Mouse (Mus musculus): ENCODE data around the gene Fam168a. TPM values are rescaled to one million over a fixed set of nuclear protein-coding genes. Genes with fewer than 3 reads are reported as not detected.

Fam168a gene
- polyA plus RNA-seq, 1 experiment from 2014 or later = 94.4 TPM

GRCm38 (mm10) chr7:100862353-100862752 lies 155.9 kb downstream of the Fam168a start:
- 4% methylated on average over 4 of the region's 4 CpGs for WGBS
- Histone ChIP-seq H3K9me3 (no peaks in the 10 kb centered on the region), H3K4me1 (replicated peaks) (peaks cover 14% of the 10 kb centered on the region), H3K9ac (replicated peaks) (peak overlapping the region; percentile 79), H3K4me3 (replicated peaks) (peak overlapping the region; percentile 77), H3K27me3 (no peaks in the 10 kb centered on the region), H3K4me2 (replicated peaks) (peak overlapping the region; percentile 96), H3K36me3 (no peaks in the 10 kb centered on the region), H3K27ac (no peak overlapping the region)
- peak; percentile 5 for ATAC-seq

GRCm38 (mm10) chr7:100862828-100863638 lies 156.6 kb downstream of the Fam168a start, which contains the start of gene Relt:
Gene Relt (minus strand): TSS chr7:100863446.
- peaks cover 13% of the 10 kb centered on the region for H3K4me1 ChIP-seq (replicated peaks)
- peak within 1 kb of the TSS; percentile 84 for H3K27ac ChIP-seq
- no peaks in the 10 kb centered on the region for H3K9me3 ChIP-seq
- WGBS = under 1% methylated on average over 84 of the region's 91 CpGs
- H3K36me3 ChIP-seq = no peaks in the 10 kb centered on the region
- H3K9ac ChIP-seq (replicated peaks) = peak within 1 kb of the TSS; percentile 79
- ATAC-seq = peak; percentile 90
- H3K4me2 ChIP-seq (replicated peaks) = peak within 1 kb of the TSS; percentile 96
- H3K27me3 ChIP-seq = no peaks in the 10 kb centered on the region
- H3K4me3 ChIP-seq (replicated peaks) = peak within 1 kb of the TSS; percentile 77

- Histone ChIP-seq H3K27ac (no peak overlapping the region), H3K4me3 (replicated peaks) (no peak overlapping the region), H3K4me2 (replicated peaks) (no peak overlapping the region), H3K9ac (replicated peaks) (no peak overlapping the region), H3K9me3 (no peaks in the 10 kb centered on the region), H3K36me3 (no peaks in the 10 kb centered on the region), H3K27me3 (no peaks in the 10 kb centered on the region), H3K4me1 (replicated peaks) (peaks cover 11% of the 10 kb centered on the region)
- no peak for ATAC-seq
- WGBS = 12% methylated on average over 3 of the region's 3 CpGs
Measured at GRCm38 (mm10) chr7:100866675-100867074, 160.2 kb downstream of the Fam168a start.

- H3K9me3 ChIP-seq = no peaks in the 10 kb centered on the region
- no peak for ATAC-seq
- H3K4me1 ChIP-seq (replicated peaks) = peaks cover 2% of the 10 kb centered on the region
- no peak overlapping the region for H3K4me3 ChIP-seq (replicated peaks)
- no peak overlapping the region for H3K4me2 ChIP-seq (replicated peaks)
- H3K9ac ChIP-seq (replicated peaks) = no peak overlapping the region
- H3K36me3 ChIP-seq = peaks cover 5% of the 10 kb centered on the region
- no peaks in the 10 kb centered on the region for H3K27me3 ChIP-seq
- H3K27ac ChIP-seq = no peak overlapping the region
- WGBS = 57% methylated on average over 2 of the region's 2 CpGs
Measured at GRCm38 (mm10) chr7:100867561-100867960, 161.1 kb downstream of the Fam168a start.

- no peaks in the 10 kb centered on the region for H3K27me3 ChIP-seq
- no peaks in the 10 kb centered on the region for H3K9me3 ChIP-seq
- H3K36me3 ChIP-seq = peaks cover 15% of the 10 kb centered on the region
- no peak overlapping the region for H3K4me2 ChIP-seq (replicated peaks)
- H3K9ac ChIP-seq (replicated peaks) = no peak overlapping the region
- no peak for ATAC-seq
- no peak overlapping the region for H3K27ac ChIP-seq
- H3K4me1 ChIP-seq (replicated peaks) = no peaks in the 10 kb centered on the region
- 69% methylated on average over 4 of the region's 4 CpGs for WGBS
- no peak overlapping the region for H3K4me3 ChIP-seq (replicated peaks)
Measured at GRCm38 (mm10) chr7:100868551-100868950, 162.1 kb downstream of the Fam168a start.

GRCm38 (mm10) chr7:100869877-100870629 lies 163.6 kb downstream of the Fam168a start:
- Histone ChIP-seq H3K9me3 (no peaks in the 10 kb centered on the region), H3K4me1 (replicated peaks) (no peaks in the 10 kb centered on the region), H3K27ac (no peak overlapping the region), H3K36me3 (peaks cover 15% of the 10 kb centered on the region), H3K4me3 (replicated peaks) (no peak overlapping the region), H3K27me3 (no peaks in the 10 kb centered on the region), H3K4me2 (replicated peaks) (no peak overlapping the region), H3K9ac (replicated peaks) (no peak overlapping the region)
- 89% methylated on average over 8 of the region's 8 CpGs for WGBS
- ATAC-seq = no peak

GRCm38 (mm10) chr7:100871355-100871754 lies 164.9 kb downstream of the Fam168a start:
- H3K27me3 ChIP-seq = no peaks in the 10 kb centered on the region

GRCm38 (mm10) chr7:100871892-100872291 lies 165.5 kb downstream of the Fam168a start:
- Histone ChIP-seq H3K4me3 (replicated peaks) (no peak overlapping the region), H3K4me2 (replicated peaks) (no peak overlapping the region), H3K9me3 (no peaks in the 10 kb centered on the region), H3K9ac (replicated peaks) (no peak overlapping the region), H3K4me1 (replicated peaks) (no peaks in the 10 kb centered on the region), H3K27ac (no peak overlapping the region), H3K36me3 (peaks cover 25% of the 10 kb centered on the region), H3K27me3 (no peaks in the 10 kb centered on the region)
- 93% methylated on average over 5 of the region's 5 CpGs for WGBS
- no peak for ATAC-seq

More at GRCm38 (mm10) chr7:100871355-100871754, 164.9 kb downstream of the Fam168a start:
- WGBS = 97% methylated on average over 4 of the region's 4 CpGs
- Histone ChIP-seq H3K9me3 (no peaks in the 10 kb centered on the region), H3K4me2 (replicated peaks) (no peak overlapping the region), H3K9ac (replicated peaks) (no peak overlapping the region), H3K36me3 (peaks cover 20% of the 10 kb centered on the region), H3K4me1 (replicated peaks) (no peaks in the 10 kb centered on the region), H3K27ac (no peak overlapping the region), H3K4me3 (replicated peaks) (no peak overlapping the region)
- no peak for ATAC-seq

- Histone ChIP-seq H3K9ac (replicated peaks) (no peak overlapping the region), H3K4me3 (replicated peaks) (no peak overlapping the region), H3K27ac (no peak overlapping the region), H3K36me3 (peaks cover 38% of the 10 kb centered on the region), H3K27me3 (no peaks in the 10 kb centered on the region), H3K4me1 (replicated peaks) (no peaks in the 10 kb centered on the region), H3K4me2 (replicated peaks) (no peak overlapping the region), H3K9me3 (no peaks in the 10 kb centered on the region)
- WGBS = 94% methylated on average over 13 of the region's 13 CpGs
- ATAC-seq = no peak
Measured at GRCm38 (mm10) chr7:100873197-100873596, 166.8 kb downstream of the Fam168a start.

GRCm38 (mm10) chr7:100875822-100876221 lies 169.4 kb downstream of the Fam168a start:
- Histone ChIP-seq H3K27ac (no peak overlapping the region), H3K36me3 (peaks cover 64% of the 10 kb centered on the region)

GRCm38 (mm10) chr7:100876293-100876692 lies 169.9 kb downstream of the Fam168a start:
- Histone ChIP-seq H3K4me3 (replicated peaks) (no peak overlapping the region), H3K9ac (replicated peaks) (no peak overlapping the region), H3K36me3 (peaks cover 68% of the 10 kb centered on the region), H3K9me3 (no peaks in the 10 kb centered on the region), H3K27me3 (no peaks in the 10 kb centered on the region), H3K4me2 (replicated peaks) (no peak overlapping the region), H3K4me1 (replicated peaks) (peaks cover 7% of the 10 kb centered on the region), H3K27ac (no peak overlapping the region; the same call in 1 of the 2 replicates)
- WGBS = 94% methylated on average over 13 of the region's 13 CpGs
- ATAC-seq = no peak

More at GRCm38 (mm10) chr7:100875822-100876221, 169.4 kb downstream of the Fam168a start:
- 83% methylated on average over 1 of the region's 1 CpGs for WGBS
- Histone ChIP-seq H3K4me2 (replicated peaks) (no peak overlapping the region), H3K9ac (replicated peaks) (no peak overlapping the region), H3K4me1 (replicated peaks) (peaks cover 7% of the 10 kb centered on the region), H3K9me3 (no peaks in the 10 kb centered on the region), H3K27me3 (no peaks in the 10 kb centered on the region), H3K4me3 (replicated peaks) (no peak overlapping the region)
- no peak for ATAC-seq

GRCm38 (mm10) chr7:100876771-100877170 lies 170.3 kb downstream of the Fam168a start:
- Histone ChIP-seq H3K9ac (replicated peaks) (no peak overlapping the region), H3K9me3 (no peaks in the 10 kb centered on the region), H3K4me3 (replicated peaks) (no peak overlapping the region), H3K4me1 (replicated peaks) (peaks cover 7% of the 10 kb centered on the region), H3K27ac (no peak overlapping the region), H3K4me2 (replicated peaks) (no peak overlapping the region), H3K27me3 (no peaks in the 10 kb centered on the region), H3K36me3 (peaks cover 73% of the 10 kb centered on the region)
- 92% methylated on average over 9 of the region's 9 CpGs for WGBS
- no peak for ATAC-seq
